Mouse (Mus musculus): ENCODE data around the gene Pex11a. TPM values are rescaled to one million over a fixed set of nuclear protein-coding genes. Genes with fewer than 3 reads are reported as not detected.
A peak's percentile ranks its signal among the peaks of the same experiment; 100 is the strongest.
"Not testable (repeated sequence)": the region's sequence is repeated elsewhere in the genome, so short reads cannot be mapped to it uniquely, and the experiment has no call there.

The Pex11a gene
- total RNA-seq (2021): 10 to 100 TPM in 1 of 2 experiments, 1 to 10 TPM in 1; 9.8 to 11.5 TPM
- long read RNA-seq, experiment 1, partial matches to known transcripts: 0 of 8 reads
- long read RNA-seq, experiment 1, other reads (novel, unspliced or antisense): 8 of 8 reads
- long read RNA-seq, experiment 2, partial matches to known transcripts: 0 of 8 reads
- long read RNA-seq, experiment 2, other reads (novel, unspliced or antisense): 6 of 8 reads

DNA sequence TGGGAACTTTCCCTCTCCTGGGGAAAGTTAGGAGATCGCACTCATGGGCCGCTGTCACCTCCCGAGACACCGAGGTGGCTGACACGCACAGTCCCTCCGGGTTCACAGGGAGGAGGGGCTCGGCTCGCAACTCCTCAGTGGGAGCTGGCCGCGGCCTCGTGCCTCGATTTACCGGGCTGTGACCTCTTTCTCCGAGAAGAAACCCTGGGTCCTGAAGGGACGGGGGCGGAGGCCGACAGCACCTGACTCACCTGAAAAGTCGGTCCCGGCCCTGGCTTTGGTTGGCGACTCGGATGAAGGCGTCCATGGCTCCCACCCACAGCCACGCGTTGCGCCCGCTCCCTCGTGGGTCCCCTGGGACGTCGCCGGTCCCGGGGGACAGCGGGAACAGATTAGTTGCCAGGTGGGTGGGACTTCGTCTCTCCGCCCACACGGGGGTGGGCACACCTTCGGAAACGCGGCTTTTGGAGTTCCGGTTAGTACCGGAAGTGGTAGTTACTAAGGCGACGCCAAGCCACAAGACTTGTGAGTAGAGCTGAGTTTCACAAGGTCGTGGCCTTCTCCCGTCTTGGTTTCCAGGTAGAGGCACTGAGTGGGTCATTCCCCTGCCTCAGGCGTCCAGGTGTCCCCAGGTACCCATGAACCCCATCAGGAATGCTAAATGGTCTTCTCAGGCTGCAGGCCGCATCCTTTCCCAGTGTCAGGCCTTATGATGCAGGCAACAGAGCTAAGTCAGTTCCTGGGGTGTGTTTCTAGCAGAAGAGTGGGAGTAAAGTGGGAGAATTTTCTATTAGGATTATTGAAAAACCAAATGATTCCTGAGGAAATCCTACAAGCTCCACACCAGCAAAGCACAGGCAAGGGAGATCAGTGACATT lies at the start of gene Pex11a, which contains the start of gene Wdr93:
Gene Pex11a, minus strand, starts transcription at position 473 of the 878 bp plus-strand sequence.
Gene Wdr93, plus strand, starts transcription at position 505 of the 878 bp plus-strand sequence.
- intact Hi-C loops (cut with DNase I): no loop called here
- peak; percentile 57 for DNase-seq

DNA sequence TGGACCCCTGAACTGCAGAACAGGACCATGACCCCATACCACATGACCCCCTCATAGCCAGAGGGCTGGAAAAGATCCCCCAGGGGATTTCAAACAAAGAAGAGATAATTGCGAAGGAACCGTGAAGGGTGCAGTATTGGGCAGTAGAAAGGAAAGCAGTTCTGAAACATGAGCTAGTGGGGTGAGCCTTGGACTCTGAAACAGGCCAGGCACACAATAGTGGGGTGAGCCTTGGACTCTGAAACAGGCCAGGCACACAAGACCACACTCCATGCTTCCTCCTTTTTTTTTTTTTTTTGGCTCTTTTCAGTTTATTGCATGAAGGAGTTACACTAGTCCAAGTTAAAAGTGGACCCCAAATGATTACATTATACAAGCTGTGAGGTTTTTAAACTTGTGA lies 46.9 kb upstream of the Pex11a start:
- intact Hi-C loops (cut with DNase I); DNase-seq: not testable (repeated sequence)

DNA sequence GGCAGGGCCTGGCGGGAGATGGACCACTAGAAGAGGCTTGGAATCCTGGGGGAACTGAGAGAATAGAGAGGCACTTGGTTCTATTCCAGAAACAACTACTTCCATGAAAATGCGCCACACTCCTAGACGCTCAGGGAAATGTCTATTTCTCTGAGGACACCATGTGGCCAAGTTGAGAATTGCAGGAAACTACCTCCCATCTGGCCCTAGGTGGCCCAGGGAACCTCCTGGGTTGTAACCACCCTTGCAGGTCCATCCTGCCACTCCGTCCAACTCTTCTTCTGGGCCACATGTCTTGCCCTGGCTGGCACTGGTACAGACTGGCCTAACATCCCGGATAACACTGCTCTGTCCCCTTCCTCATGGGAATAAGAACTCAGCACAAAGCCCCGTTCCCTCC lies 43.4 kb upstream of the Pex11a start:
- DNase-seq: peak in 1 of 2 experiments; percentile 38
- intact Hi-C loops (cut with DNase I): no loop called here

DNA sequence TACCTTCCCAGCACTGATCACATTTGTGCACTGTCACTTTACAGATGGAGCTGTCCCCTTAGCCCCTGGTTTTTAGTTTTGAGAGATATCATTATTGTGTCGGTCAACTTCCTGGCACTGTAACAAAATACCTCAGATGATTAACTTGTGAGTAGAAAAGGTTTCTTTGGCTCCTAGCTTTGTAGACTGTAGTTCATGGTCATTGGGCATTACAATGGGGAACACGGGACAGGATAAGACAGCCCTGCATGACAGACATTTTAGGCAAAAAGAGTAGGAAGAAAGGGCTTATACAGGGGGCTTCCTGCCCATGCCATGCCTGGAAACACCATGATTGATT lies 39.6 kb upstream of the Pex11a start:
- intact Hi-C loops (cut with DNase I): no loop called here
- DNase-seq: no peak

DNA sequence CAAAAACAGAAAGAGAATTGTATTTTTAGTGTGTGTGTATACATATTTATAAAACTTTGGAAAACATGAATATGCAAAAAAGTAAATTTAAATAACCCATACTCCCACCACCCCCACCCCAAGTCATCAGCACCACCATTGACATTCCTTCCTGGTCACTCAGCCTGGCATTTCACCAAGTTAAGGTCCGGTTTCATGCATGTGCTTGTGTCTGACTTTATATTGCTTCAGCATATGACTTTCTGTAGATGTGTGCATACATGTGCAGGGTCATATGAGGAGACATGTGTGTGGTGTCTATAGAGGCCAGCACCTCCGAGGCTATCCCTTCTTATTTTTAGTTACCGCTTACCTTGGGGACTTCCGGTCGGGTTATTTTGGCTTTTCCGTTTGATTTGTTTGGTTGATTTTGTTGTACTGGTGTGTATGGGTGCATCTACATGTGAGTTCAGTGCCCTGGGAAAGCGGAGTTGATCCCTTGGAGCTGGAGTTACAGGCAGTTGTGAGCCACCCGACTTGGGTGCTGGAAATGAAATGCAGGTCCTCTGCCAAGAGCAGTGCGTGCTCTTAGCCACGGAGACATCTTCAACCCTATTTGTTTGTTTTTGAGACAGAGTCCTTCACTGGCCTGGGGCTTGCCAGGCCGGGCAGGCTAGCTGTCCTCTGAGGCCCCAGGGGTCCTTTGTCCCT lies 39.0 kb upstream of the Pex11a start:
- intact Hi-C loops (cut with DNase I): no loop called here
- DNase-seq: peak in 1 of 2 experiments; percentile 4

DNA sequence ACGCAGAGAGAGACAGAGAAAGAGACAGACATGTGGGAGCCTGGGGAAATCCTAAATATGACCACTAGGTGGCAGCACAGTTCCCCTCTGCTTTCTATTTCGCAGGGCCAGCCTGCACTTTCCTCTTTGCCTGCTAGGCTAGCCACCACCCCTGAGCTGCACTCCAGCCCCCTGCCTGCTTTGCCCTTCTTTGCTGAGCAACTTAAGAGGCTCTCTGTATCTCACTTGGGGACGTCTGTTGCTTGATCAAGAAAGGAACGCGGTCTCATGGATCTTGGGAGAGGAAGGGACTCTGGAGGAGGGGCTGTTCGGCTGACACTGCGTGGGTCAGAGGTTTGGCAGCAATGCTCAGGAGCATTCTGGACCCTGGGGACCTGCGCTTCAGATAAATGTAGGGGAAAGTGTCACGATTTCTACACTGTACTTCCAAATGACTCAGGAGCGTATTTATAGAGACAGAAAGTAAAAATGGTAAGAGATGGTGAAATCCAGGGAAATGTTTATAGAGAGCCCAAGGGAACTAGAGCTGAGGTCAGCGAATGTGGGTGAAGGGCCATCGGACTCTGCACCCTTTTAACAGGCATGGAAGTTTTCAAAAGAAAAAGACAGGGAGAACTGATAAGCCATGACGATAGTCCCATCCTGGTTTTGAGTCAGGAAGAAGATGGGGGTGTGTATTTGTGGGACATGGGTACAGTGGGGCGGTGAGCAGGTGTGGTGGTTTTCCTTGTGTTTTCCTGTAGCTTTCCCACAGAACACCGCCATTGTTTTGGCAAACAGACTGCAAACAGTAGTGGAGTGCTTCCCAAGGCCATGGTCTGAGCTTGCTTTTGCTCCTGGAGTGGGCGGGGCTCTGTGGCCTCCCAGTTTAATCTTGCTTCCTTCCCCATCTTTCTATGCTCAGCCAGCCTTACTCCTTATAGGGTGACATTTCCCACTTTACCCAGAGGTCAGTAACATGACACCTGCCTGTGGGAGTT lies 38.0 kb upstream of the Pex11a start:
- intact Hi-C loops (cut with DNase I): no loop called here
- DNase-seq: peak; percentile 50 to 62

DNA sequence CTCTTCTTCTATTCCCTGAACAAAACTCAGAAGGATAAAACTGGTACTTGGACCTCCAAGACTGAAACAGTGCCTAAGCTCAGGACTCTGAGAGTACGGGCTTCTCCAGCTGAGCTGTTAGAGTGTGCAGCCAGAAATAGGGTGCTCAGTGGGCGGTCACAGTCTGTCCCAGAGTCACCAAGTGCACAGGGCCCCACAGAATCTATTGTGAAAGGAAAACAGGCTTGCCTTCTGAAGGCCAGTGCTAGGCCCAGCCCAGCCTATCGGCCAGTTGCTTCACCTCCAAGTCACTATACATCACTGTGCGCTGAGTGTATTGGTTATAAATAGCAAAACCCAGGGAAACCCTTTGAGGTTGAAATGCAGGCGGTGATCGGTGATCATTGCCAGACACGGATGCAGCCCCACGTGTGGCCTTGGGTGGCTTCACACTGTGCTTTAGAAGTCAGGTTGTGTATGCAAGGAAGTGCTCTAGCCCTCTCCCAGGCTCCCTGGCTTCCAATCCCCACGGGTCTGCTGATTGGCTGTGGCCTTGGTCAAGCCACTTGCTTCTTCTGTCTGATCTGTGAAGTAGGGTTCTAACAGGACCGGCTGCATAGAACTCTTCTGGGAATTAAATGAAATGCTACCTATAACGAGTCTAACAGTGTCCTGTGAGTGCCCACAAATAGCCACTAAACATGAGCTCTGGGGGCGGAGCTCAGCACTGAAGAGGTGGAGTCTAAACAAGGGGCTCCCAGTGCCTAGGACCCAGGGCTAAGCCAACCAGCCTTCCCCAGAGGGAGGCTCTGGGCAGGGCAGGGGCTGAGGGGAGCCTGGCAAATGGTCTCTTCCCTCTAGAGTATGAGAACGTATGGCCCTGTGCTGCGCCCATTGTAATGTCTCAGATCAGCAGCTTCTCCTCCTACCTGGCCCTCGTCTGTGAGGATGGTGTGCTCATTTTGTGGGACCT lies 28.9 kb upstream of the Pex11a start:
- intact Hi-C loops (cut with DNase I): no loop called here
- DNase-seq: no peak

DNA sequence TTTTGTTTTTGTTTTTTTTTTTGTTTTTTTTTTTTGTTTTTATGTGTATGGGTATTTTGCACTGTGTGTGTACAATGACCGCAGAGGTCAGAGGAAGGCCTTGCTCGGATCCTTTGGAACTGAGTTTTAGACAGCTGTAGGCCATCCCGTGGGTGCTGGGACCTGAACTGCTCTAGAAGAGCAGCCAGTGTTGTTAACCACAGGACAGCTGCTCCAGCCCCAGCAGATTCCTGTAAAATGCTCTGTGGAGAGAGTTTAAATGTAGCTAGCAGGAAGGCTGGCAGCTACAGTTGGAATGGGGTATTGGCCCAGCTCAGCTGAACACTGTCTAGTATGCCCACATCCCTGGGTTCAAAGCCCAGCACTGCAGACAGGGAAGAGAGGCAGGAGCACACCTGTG lies 26.7 kb upstream of the Pex11a start:
- intact Hi-C loops (cut with DNase I): no loop called here
- peak in 1 of 2 experiments; percentile 1 for DNase-seq

DNA sequence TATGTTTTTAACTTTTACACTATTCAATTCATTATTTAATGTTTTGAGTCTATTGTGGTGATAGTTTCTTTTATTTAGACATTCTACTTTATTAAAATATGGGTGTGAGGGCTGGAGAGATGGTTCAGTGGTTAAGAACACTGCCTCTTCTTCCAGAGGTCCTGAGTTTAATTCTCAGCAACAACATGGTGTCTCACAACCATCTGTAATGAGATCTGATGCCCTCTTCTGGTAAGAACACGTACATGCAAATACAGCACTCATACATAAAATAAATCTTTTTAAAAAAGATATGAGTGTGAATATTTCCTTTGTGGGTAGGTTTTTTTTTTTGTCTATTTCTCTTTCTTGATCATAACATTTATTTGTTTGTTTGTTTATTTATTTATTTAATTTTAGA lies 23.1 kb upstream of the Pex11a start:
- no peak for DNase-seq
- intact Hi-C loops (cut with DNase I): no loop called here

DNA sequence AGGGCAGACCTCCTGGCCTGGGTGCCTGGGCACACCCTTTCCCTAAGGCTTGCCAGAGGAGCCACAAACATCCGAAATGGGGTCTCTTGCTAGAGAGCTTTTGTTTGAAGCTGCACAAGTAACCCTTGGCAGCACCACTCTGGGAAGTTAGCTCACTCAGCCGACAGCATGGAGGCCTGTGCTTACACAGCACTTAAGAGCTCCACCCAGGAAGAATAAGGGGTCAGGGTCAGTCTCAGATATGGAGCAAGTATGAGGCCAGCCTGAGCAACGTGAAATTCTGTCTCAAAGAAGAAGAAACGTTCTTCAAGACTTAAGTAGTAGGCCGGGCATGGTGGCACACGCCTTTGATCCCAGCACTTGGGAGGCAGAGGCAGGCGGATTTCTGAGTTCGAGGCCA lies 19.2 kb upstream of the Pex11a start:
- intact Hi-C loops (cut with DNase I): no loop called here
- DNase-seq: no peak

DNA sequence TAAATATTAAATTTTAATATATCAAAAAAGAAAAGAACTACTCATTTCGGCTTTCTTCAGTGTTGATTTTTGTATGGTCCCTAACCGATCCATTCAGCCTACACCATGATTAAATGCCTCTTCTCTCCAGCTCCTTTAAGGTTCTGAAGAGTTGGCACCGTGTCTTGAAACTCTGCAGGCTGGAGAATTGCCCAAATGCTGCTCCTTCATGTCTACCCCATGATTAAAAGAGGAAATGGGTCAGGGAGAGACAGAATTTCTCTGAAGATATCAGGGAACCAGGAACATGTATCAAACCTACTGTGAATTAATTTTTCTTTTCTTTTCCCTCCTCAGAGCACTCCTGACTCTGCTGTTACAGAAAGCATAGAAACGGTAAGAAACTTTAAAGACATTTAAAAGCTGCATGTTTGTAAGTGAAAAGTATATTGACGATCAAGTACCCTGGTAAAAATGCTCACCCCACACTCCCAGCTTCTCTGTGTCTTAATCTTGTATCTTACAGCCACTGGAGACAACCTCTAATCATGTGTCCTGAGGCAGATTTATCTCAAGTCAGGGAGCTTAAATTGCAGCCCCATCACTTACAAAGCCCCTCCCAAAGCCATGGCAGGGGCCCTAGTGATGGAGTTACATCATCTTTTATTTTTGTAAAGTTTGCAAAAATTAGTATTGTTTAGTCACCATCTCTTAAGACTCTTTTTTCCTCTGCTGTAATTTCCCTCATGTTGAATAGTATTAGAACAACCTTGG lies 18.4 kb upstream of the Pex11a start:
- intact Hi-C loops (cut with DNase I): no loop called here
- DNase-seq: no peak

DNA sequence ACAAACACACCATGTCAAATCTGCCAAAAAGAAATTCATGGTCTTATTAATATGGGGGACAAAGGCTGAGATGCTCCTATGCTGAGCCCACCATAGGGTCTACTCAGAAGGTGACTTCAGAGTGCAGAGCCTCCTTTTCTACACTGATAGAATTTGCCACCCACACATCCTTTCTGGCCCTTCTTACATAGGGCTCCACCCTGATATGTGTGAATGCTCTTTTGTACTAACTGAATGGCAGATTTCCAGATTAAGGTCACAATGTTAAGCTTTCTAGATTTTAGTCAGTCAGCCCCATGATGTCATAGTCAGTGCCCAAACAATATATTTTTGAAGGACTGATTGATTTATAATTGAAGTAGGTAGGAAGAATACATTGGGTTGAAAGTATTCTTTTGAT lies 16.8 kb upstream of the Pex11a start:
- DNase-seq: no peak
- intact Hi-C loops (cut with DNase I): no loop called here

DNA sequence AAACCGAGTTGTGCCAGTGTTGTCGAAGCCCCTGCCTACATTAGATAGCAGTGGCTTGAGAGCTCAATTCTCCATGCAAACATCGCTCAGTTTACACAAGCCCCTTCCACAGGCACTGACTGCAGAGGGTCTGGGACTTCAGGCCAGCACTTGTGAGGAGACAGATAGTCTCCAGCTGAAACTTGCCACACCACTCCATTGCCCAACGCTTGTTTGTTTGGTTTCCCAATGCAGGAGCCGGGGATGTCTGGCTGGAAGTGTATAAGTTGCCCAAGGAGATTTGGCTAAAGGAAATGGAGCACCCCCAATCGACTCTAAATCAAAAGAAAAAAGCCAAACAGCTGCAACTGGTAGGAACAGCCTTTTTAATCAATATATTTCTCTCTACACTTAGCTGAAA lies 15.2 kb upstream of the Pex11a start:
- DNase-seq: no peak
- intact Hi-C loops (cut with DNase I): no loop called here

DNA sequence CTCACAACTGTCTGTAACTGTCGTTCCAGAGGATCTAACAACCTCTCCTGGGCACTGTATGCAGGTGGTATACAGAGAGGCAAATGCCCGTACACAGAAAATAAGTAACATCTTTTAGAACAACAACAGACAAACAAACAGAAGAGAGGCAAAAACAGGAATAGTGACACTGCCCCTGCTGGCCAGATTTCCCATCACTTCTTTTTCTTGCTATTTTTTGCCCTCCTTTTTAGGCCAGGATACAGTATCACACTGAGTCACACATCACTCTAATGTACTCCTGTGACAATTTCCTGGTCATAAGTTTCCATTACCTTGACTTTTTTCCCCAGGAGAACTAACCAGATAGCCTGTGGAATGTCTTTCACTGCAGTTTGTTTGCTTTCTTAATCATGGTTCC lies 13.4 kb upstream of the Pex11a start:
- intact Hi-C loops (cut with DNase I): no loop called here
- DNase-seq: no peak

DNA sequence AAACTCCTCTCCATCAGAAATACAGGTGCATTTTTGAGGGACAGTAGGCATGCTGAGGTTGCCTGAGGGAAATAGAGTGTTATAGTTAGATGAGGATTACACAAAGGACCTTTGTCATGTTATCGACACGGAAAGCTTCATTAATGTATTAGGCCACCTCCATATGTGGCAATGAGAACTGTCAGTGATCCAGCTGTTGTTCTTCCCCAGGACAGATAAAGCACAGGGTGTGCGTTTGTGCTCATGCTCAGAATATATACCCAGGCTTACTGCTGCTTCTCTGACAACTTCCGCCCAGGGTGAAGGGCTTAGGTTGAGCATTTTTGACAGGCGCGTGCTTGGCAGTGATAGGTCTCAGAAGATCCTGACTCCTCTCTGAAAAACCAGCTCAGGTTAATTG lies 6.6 kb upstream of the Pex11a start:
- DNase-seq: no peak
- intact Hi-C loops (cut with DNase I): no loop called here

DNA sequence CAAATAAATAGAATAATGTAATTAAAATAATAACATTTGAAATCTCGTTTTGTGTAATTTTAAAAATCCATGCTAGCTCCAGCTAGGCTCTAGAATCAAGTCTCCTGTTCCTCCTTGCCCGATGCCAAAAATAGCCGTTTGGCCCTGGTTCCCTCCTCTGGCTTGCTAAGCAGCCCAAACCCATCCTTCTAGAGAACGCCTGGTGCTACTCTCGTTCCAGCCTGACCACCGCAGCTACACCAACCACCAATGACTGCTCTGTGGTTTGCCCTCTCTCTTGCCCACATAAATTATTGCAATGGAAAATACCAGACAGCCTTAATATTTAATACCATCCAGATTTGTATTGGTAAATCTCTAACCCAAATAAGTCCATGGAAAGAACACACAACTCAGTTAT lies 4.7 kb upstream of the Pex11a start:
- no peak for DNase-seq
- intact Hi-C loops (cut with DNase I): no loop called here

DNA sequence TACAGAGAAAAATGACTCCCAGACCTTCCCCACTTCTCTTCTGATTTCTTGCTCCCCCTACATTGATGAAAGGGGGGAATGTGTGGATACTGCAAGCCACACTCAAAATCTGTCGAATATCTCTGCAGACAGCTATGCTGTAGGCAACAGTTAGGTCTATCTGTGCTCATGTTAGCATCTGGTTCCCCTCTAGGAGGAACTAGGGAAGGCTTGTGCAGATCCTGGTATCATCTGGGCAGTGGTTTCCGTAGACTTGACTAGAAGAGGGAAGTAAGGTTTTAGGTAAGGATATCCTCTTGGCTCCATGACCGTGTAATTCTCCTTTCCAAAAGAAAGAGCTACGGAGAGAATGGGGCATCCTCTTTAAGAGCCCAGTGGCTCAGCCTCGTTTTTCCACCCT lies 1.7 kb upstream of the Pex11a start:
- intact Hi-C loops (cut with DNase I): no loop called here

DNA sequence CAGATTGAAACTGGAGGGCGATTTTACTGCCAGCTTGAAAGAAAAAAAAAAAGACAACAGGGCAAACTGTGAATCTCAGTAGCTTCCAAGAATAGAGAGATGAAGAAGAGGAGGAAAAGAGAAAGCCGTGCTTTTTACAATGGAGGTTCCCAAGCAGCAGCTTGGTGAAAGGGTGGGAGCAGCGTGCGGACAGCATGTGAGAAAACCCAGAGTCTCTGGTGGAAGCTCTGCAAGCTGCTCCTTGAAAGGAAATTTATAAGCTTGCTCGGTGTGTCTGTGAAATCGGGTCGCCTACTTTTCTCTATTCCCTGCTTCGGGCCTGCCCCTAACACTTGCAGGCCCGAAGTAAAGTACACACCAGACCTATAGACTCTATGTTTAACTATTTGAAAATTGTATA lies 1.1 kb upstream of the Pex11a start:
- DNase-seq: no peak
- intact Hi-C loops (cut with DNase I): no loop called here

More for the DNA sequence above, 1.7 kb upstream of the Pex11a start:
- no peak for DNase-seq

DNA sequence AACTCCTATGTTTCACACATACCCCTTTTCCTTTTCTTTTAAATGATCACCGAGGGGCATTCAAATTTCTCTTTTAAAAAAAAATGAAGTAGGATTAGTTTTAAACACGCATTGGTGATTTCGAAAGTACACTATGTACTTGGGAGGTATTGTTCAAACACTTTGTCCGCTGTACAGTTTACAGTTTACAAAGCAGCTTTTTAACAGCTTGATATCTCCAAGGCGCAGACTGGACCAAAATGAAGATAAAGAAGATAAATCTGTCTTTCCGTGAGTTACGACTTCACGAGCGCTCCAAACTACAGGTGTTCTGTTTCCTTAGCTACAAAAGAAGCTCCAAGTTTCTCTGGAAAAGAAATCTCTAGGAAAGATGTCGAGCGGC lies 663 bp downstream of the Pex11a start:
- intact Hi-C loops (cut with DNase I): no loop called here
- DNase-seq: no peak

Data from gastrocnemius, postnatal 36 days (tissue).